Mouse (Mus musculus): ENCODE measurements at regions not wholly inside any gene's neighbourhood (a gene's known extent, or its start where the extent isn't known, plus 50 kb on each side); places are given as distances from the start of the nearest gene placed in this dataset.

DNA sequence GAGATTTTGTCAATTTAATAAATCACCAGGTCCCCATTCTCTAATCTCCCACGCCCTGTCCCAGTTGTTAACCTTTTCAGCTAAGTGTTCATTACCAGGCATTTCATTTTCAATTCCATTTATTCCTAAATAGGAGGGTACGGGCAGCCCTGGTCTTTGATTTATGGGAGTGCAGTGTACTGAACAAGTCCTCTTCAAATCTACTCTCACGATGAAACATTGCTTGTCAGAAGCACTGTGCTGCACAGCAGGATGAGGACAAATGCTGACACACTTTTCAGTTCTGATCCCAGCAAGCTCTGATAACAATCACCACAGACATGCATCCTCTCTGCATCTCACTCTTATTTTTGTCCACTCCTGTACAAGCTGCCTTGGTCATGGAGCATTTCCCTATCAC is 435.9 kb downstream of the 1190002N15Rik start:
- TF ChIP-seq CTCF (conservative IDR thresholded peaks at IDR 0.05; ENCODE audit: insufficient read depth, insufficient read length, low read depth, low read length): no peak
- no peak for TF ChIP-seq POLR2A (IDR thresholded peaks at IDR 0.05; ENCODE audit: low read depth, low read length)

Measured in kidney, adult 2 months (tissue).